Mouse (Mus musculus): Measurements from ENCODE around the gene Cotl1. TPM values are rescaled to one million over a fixed set of nuclear protein-coding genes. Genes with fewer than 3 reads are reported as not detected.

Cotl1 gene
- polyA plus RNA-seq, 2 experiments: 147 to 212 TPM

DNA sequence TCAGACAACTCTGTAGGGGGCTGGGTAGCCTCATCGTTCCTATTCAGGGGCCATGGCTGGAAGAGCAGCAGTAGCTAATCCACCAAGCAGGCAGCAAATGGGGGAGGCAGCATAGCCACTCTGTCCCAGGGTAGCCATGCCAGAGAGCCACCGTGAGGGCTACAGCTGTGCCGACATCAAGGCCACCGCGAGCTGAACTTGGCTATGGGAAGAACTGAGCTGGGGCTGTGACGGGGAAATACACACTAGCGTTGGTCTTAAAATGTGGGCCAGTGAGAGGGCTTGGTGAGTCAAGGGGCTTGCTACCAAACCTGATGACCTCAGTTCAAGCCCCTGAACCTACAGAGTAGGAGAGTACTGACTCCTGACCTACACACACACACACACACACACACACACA is 55.7 kb downstream of the Cotl1 start:
- DNase-seq (ENCODE audit: low spot score): no peak
- no peaks in the 10 kb centered on the region for H3K27me3 ChIP-seq (ENCODE audit: control insufficient read depth, insufficient read depth, low read length)
- H3K4me1 ChIP-seq (ENCODE audit: control insufficient read depth, insufficient read depth, low read length): no peaks in the 10 kb centered on the region
- no peak overlapping the region for H3K27ac ChIP-seq (replicated peaks; ENCODE audit: low read depth, low read length)
- no peak overlapping the region for H3K9ac ChIP-seq (ENCODE audit: low read depth, low read length, severe bottlenecking)
- TF ChIP-seq POLR2A (IDR thresholded peaks at IDR 0.05; ENCODE audit: borderline replicate concordance, extremely low read depth, insufficient read depth, insufficient read length): no peak
- WGBS: 65% methylated on average over 7 of the region's 7 CpGs
- H3K36me3 ChIP-seq (ENCODE audit: control insufficient read depth, insufficient read depth, low read length): no peaks in the 10 kb centered on the region
- H3K4me2 ChIP-seq (replicated peaks; ENCODE audit: low read depth, low read length, severe bottlenecking): no peak overlapping the region
- H3K4me3 ChIP-seq (replicated peaks; ENCODE audit: low read length): no peak overlapping the region
- ATAC-seq (ENCODE audit: low FRiP score, low read depth): no peak
- no peaks in the 10 kb centered on the region for H3K9me3 ChIP-seq (ENCODE audit: control insufficient read depth, low read length)

DNA sequence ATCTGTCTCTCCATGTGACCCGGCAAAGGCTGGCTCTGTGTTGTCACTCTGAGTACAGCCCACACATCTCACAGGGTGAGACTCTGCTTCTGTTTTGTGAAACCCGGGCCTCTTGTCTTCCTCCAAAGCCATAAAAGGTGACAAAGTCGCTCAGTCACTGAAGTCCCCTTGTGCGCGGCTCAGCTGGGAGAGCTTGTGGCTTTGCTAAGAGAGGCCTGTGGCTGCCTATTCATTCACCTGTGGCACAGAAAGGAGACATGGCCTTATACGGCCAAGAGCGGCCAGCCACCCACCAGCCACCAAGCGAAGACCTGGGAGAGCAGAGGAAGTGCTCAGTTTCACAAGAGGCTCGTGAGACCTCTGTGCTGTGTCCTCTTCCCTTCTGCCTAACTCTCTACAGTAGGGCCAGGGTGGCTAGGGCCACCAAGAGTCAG is 56.2 kb downstream of the Cotl1 start:
- Histone ChIP-seq H3K27ac (replicated peaks; ENCODE audit: low read depth, low read length) (no peak overlapping the region), H3K9ac (ENCODE audit: low read depth, low read length, severe bottlenecking) (no peak overlapping the region), H3K36me3 (ENCODE audit: control insufficient read depth, insufficient read depth, low read length) (no peaks in the 10 kb centered on the region), H3K4me3 (replicated peaks; ENCODE audit: low read length) (no peak overlapping the region), H3K4me1 (ENCODE audit: control insufficient read depth, insufficient read depth, low read length) (no peaks in the 10 kb centered on the region), H3K9me3 (ENCODE audit: control insufficient read depth, low read length) (no peaks in the 10 kb centered on the region), H3K27me3 (ENCODE audit: control insufficient read depth, insufficient read depth, low read length) (no peaks in the 10 kb centered on the region), H3K4me2 (replicated peaks; ENCODE audit: low read depth, low read length, severe bottlenecking) (no peak overlapping the region)
- no peak for TF ChIP-seq POLR2A (IDR thresholded peaks at IDR 0.05; ENCODE audit: borderline replicate concordance, extremely low read depth, insufficient read depth, insufficient read length)
- WGBS: 51% methylated on average over 9 of the region's 9 CpGs
- DNase-seq (ENCODE audit: low spot score) (no peak), ATAC-seq (ENCODE audit: low FRiP score, low read depth) (no peak)

DNA sequence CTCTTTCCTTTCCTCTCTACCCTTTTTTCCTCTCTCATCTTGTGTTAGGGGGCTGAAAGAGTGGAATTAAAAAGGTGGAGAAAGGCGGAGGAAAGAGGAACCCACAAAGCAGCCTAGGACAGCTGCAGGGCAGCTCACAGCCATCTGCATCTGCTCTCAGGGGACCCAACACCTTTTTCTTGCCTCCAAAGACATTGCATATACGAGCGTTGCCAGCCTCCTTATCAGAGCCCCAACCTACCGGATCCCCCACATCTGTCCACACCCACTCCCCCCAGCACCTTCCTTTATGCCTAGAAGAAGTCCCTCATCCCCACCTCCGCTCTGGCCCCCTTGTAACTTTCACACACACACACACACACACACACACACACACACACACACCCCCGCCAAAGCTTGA is 56.8 kb downstream of the Cotl1 start:
- no peak for ATAC-seq (ENCODE audit: low FRiP score, low read depth)
- no peak for DNase-seq (ENCODE audit: low spot score)
- Histone ChIP-seq H3K9ac (ENCODE audit: low read depth, low read length, severe bottlenecking) (no peak overlapping the region), H3K9me3 (ENCODE audit: control insufficient read depth, low read length) (no peaks in the 10 kb centered on the region), H3K36me3 (ENCODE audit: control insufficient read depth, insufficient read depth, low read length) (no peaks in the 10 kb centered on the region), H3K4me3 (replicated peaks; ENCODE audit: low read length) (no peak overlapping the region), H3K27me3 (ENCODE audit: control insufficient read depth, insufficient read depth, low read length) (no peaks in the 10 kb centered on the region), H3K4me2 (replicated peaks; ENCODE audit: low read depth, low read length, severe bottlenecking) (no peak overlapping the region), H3K27ac (replicated peaks; ENCODE audit: low read depth, low read length) (no peak overlapping the region), H3K4me1 (ENCODE audit: control insufficient read depth, insufficient read depth, low read length) (peaks cover 4% of the 10 kb centered on the region; the same call in 1 of the 2 replicates)
- TF ChIP-seq POLR2A (IDR thresholded peaks at IDR 0.05; ENCODE audit: borderline replicate concordance, extremely low read depth, insufficient read depth, insufficient read length): no peak
- WGBS: 69% methylated on average over 6 of the region's 6 CpGs

DNA sequence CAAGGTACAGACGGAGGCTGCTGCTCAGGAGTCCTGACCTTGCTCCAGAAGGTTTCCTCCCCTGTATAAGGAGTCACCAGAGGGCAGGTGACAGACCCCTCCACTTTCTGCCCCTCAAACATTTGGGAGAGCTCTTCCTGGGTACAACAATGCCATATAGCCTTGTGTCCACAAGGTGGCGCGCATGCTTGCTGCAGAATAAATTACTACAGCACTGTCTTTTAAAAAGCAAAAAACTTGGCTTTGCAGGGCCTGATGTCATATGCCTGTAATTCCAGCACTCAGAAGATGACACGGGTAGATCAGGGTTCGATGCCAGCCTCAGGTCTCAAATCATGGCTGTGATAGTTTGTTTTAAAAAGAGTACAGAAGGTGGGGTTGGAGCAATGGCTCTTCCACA is 57.6 kb downstream of the Cotl1 start:
- H3K4me2 ChIP-seq (replicated peaks; ENCODE audit: low read depth, low read length, severe bottlenecking): no peak overlapping the region
- H3K36me3 ChIP-seq (ENCODE audit: control insufficient read depth, insufficient read depth, low read length): no peaks in the 10 kb centered on the region
- H3K4me3 ChIP-seq (replicated peaks; ENCODE audit: low read length): no peak overlapping the region
- WGBS: 12% methylated on average over 5 of the region's 5 CpGs
- no peak for TF ChIP-seq POLR2A (IDR thresholded peaks at IDR 0.05; ENCODE audit: borderline replicate concordance, extremely low read depth, insufficient read depth, insufficient read length)
- H3K27ac ChIP-seq (replicated peaks; ENCODE audit: low read depth, low read length): no peak overlapping the region
- peak; percentile 82 for DNase-seq (ENCODE audit: low spot score)
- peaks cover 7% of the 10 kb centered on the region; the same call in 1 of the 2 replicates for H3K4me1 ChIP-seq (ENCODE audit: control insufficient read depth, insufficient read depth, low read length)
- no peak for ATAC-seq (ENCODE audit: low FRiP score, low read depth)
- no peaks in the 10 kb centered on the region for H3K9me3 ChIP-seq (ENCODE audit: control insufficient read depth, low read length)
- H3K27me3 ChIP-seq (ENCODE audit: control insufficient read depth, insufficient read depth, low read length): no peaks in the 10 kb centered on the region
- no peak overlapping the region for H3K9ac ChIP-seq (ENCODE audit: low read depth, low read length, severe bottlenecking)

DNA sequence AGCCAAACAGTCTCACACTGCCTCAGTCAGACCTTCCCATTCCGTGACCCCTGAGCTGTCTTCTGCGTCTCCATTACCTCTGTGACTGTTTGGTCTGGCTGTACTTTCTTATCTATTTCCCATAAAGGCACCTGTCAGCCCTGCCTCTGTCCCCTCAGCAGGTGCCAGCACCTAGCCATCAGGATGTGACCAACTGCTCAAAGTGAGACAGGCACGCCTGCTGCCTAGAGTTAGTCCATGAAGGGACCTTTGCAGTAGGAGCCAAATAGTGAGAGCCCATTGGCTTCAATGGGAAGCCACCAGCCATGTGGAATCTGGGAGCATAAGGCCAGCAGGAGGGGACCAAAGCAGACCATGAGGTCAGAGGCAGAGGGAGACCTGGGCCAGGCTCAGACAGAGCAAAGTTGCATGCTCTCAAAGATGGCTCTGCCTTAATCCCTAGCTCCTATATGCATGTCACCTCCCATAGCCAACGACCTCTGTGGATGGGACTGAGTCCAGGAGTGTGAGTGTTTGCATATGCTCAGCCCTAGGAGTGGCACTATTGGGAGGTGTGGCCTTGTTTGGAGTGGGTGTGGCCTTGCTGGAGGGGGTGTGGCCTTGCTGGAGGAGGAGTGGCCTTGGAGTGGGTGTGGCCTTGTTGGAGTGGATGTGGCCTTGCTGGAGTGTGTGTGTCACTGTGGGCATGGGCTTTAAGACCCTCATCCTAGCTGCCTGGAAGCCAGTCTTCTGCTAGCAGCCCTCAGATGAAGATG is 59.1 kb downstream of the Cotl1 start:
- Histone ChIP-seq H3K4me1 (ENCODE audit: control insufficient read depth, insufficient read depth, low read length) (peaks cover 17% of the 10 kb centered on the region; the same call in 1 of the 2 replicates), H3K27me3 (ENCODE audit: control insufficient read depth, insufficient read depth, low read length) (no peaks in the 10 kb centered on the region), H3K9ac (ENCODE audit: low read depth, low read length, severe bottlenecking) (no peak overlapping the region), H3K9me3 (ENCODE audit: control insufficient read depth, low read length) (no peaks in the 10 kb centered on the region), H3K4me2 (replicated peaks; ENCODE audit: low read depth, low read length, severe bottlenecking) (no peak overlapping the region), H3K27ac (replicated peaks; ENCODE audit: low read depth, low read length) (no peak overlapping the region), H3K4me3 (replicated peaks; ENCODE audit: low read length) (no peak overlapping the region), H3K36me3 (ENCODE audit: control insufficient read depth, insufficient read depth, low read length) (no peaks in the 10 kb centered on the region)
- TF ChIP-seq POLR2A (IDR thresholded peaks at IDR 0.05; ENCODE audit: borderline replicate concordance, extremely low read depth, insufficient read depth, insufficient read length): no peak
- DNase-seq (ENCODE audit: low spot score) (no peak), ATAC-seq (ENCODE audit: low FRiP score, low read depth) (no peak)
- 71% methylated on average over 4 of the region's 4 CpGs for WGBS

Measured in limb, embryonic 14.5 days (tissue).